Mouse (Mus musculus) embryonic facial prominence, embryonic 14.5 days (tissue): ENCODE measurements around the gene Crygc. TPM values are rescaled to one million over a fixed set of nuclear protein-coding genes. Genes with fewer than 3 reads are reported as not detected.
"Not testable (repeated sequence)": the region's sequence is repeated elsewhere in the genome, so short reads cannot be mapped to it uniquely, and the experiment has no call there.

Experiments
- ATAC-seq: fragments of 200-750 bp; cut with Nextera tagmentation; 2 replicates; pipeline ENCODE4 v1.8.0; 2017; ENCODE audit warnings: low read depth, moderate number of reproducible peaks, moderate TSS enrichment
- DNase-seq: peaks from one replicate; pipeline ENCODE4 v3.0.0-alpha.2; 2015; ENCODE audit warnings: low spot score
- H3K27ac ChIP-seq: fragments of 300-500 bp; sonication (generic); replicated peaks from 2 replicates; pipeline ENCODE4 v1.5.1; 2014; ENCODE audit warnings: low read depth, mild to moderate bottlenecking, low read length, moderate library complexity
- H3K27me3 ChIP-seq: fragments of 300-500 bp; sonication (generic); replicated peaks from 2 replicates; pipeline ENCODE4 v1.6.1; 2014; ENCODE audit warnings: low read length; ENCODE audit not compliant: control insufficient read depth, insufficient read depth
- H3K36me3 ChIP-seq: fragments of 300-500 bp; sonication (generic); 2 replicates; pipeline ENCODE4 v1.6.1; 2014; ENCODE audit warnings: low read length, mixed read lengths; ENCODE audit not compliant: control insufficient read depth, insufficient read depth
- H3K4me1 ChIP-seq: fragments of 300-500 bp; sonication (generic); 2 replicates; pipeline ENCODE4 v1.6.1; 2014; ENCODE audit warnings: antibody characterized with exemption, low read length; ENCODE audit not compliant: control insufficient read depth, insufficient read depth
- H3K4me2 ChIP-seq: fragments of 300-500 bp; sonication (generic); 2 replicates; pipeline ENCODE4 v1.6.1; 2014; ENCODE audit warnings: low read depth, mild to moderate bottlenecking, low read length, moderate library complexity, mixed read lengths
- H3K4me3 ChIP-seq: fragments of 300-500 bp; sonication (generic); 2 replicates; pipeline ENCODE4 v1.5.1; 2014; ENCODE audit warnings: low read depth, mild to moderate bottlenecking, low read length
- H3K9ac ChIP-seq: fragments of 300-500 bp; sonication (generic); 2 replicates; pipeline ENCODE4 v1.6.1; 2014; ENCODE audit warnings: low read depth, mild to moderate bottlenecking, low read length, moderate library complexity, mixed read lengths
- H3K9me3 ChIP-seq: fragments of 300-500 bp; sonication (generic); 2 replicates; pipeline ENCODE4 v1.6.1; 2016; ENCODE audit warnings: low read length; ENCODE audit not compliant: control insufficient read depth
- WGBS: fragments of 180-500 bp; shearing (Covaris S2); extraction: QIAGEN DNeasy Blood & Tissue Kit; methylation state at CpG from one replicate; pipeline ENCODE4 v1.1.7; 2014; 5-methylcytosine and 5-hydroxymethylcytosine counted together
- polyA plus RNA-seq: library from polyadenylated mRNA; unstranded; fragments of >200 nt; fragmentation: Nextera tagmentation; extraction: Ambion mirVana; gene quantifications from 2 replicates; pipeline ENCODE4 v1.2.1, GENCODE M21; 2014

Crygc gene
- polyA plus RNA-seq, 1 experiment from 2014 or later, result not detected

DNA sequence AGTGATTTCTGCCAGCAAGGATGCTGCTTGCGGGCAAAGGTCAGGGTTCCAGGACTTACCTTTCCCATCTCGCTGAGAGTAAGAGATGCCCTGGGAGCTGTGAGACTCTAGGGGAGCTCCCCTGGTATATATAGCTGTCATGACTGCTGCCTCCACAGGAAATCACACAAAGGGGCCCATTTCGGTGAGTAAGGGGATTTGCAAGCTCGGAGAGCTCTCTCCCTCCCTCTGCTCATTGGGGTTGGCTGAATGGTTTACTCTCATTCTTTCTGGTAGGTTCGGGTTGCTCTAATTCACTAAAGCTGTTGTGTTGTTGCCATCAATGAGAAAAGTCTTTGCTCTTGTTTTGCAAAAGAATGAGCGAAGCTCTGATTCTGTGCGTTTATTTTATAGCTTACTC is 8.7 kb upstream of the Crygc start, which contains the start of gene Crygb:
Gene Crygb (minus strand): TSS at position 101 of the 400 bp plus-strand sequence.
- ATAC-seq (no peak), DNase-seq (peak; percentile 12)
- Histone ChIP-seq H3K36me3 (no peaks in the 10 kb centered on the region), H3K9me3 (peaks cover 6% of the 10 kb centered on the region; the same call in 1 of the 2 replicates), H3K4me2 (no peak within 1 kb of the TSS), H3K4me3 (no peak within 1 kb of the TSS), H3K27me3 (no peaks in the 10 kb centered on the region), H3K4me1 (peaks cover 3% of the 10 kb centered on the region; the same call in 1 of the 2 replicates), H3K27ac (no peak within 1 kb of the TSS), H3K9ac (no peak within 1 kb of the TSS)
- 32% methylated on average over 7 of the region's 7 CpGs for WGBS

GRCm38 (mm10) chr1:65075607-65076006 is 2.1 kb upstream of the Crygc start:
- Histone ChIP-seq H3K27me3 (no peaks in the 10 kb centered on the region), H3K4me3 (no peak overlapping the region), H3K4me1 (no peaks in the 10 kb centered on the region), H3K9ac (no peak overlapping the region), H3K4me2 (no peak overlapping the region), H3K36me3 (no peaks in the 10 kb centered on the region), H3K27ac (no peak overlapping the region), H3K9me3 (peaks cover 6% of the 10 kb centered on the region; the same call in 1 of the 2 replicates)
- DNase-seq (peak; percentile 16), ATAC-seq (no peak)
- WGBS, result 13% methylated on average over 5 of the region's 5 CpGs

- H3K4me3 ChIP-seq, result no peak overlapping the region
- no peak overlapping the region for H3K4me2 ChIP-seq
- H3K36me3 ChIP-seq, result no peaks in the 10 kb centered on the region
- no peak for DNase-seq
- no peak overlapping the region for H3K27ac ChIP-seq
- no peaks in the 10 kb centered on the region for H3K9me3 ChIP-seq
- no peaks in the 10 kb centered on the region for H3K4me1 ChIP-seq
- no peak for ATAC-seq
- H3K27me3 ChIP-seq, result no peaks in the 10 kb centered on the region
- H3K9ac ChIP-seq, result no peak overlapping the region
Measured at GRCm38 (mm10) chr1:65067842-65068241, 5.6 kb downstream of the Crygc start.

- WGBS, result 83% methylated on average over 15 of the region's 15 CpGs
- no peaks in the 10 kb centered on the region for H3K27me3 ChIP-seq
- H3K9me3 ChIP-seq, result no peaks in the 10 kb centered on the region
- no peaks in the 10 kb centered on the region for H3K4me1 ChIP-seq
- no peak overlapping the region for H3K27ac ChIP-seq
- H3K9ac ChIP-seq, result no peak overlapping the region
- no peak for ATAC-seq
- DNase-seq, result no peak
- no peak overlapping the region for H3K4me2 ChIP-seq
- no peak overlapping the region for H3K4me3 ChIP-seq
- no peaks in the 10 kb centered on the region for H3K36me3 ChIP-seq
Measured at GRCm38 (mm10) chr1:65064201-65064600, 9.3 kb downstream of the Crygc start.

DNA sequence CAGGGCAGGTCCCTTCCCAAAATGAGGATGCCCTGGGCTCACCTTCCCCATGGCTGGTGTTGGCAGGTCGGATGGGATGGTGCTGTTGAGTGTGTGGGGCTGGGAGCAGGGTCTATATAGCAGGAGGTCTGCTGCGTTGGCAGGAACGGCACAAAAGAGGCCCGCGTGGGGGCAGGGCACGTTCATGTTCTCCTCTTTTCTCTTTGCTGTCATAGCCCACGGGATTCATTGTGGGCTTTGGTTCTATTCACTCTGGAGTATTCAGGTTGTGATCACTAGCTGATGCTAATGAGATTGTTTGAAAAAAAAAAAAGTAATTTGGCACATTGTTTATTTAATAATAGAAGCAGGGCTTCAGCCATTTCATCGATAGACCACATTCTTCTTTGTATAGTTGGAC is 10.1 kb downstream of the Crygc start, which contains the start of gene Crygd:
Gene Crygd (minus strand): TSS at position 101 of the 400 bp plus-strand sequence.
- H3K4me3 ChIP-seq, result no peak within 1 kb of the TSS
- ATAC-seq (no peak), DNase-seq (no peak)
- H3K27ac ChIP-seq, result no peak within 1 kb of the TSS
- H3K9me3 ChIP-seq, result no peaks in the 10 kb centered on the region
- 88% methylated on average over 8 of the region's 8 CpGs for WGBS
- no peak within 1 kb of the TSS for H3K4me2 ChIP-seq
- H3K36me3 ChIP-seq, result no peaks in the 10 kb centered on the region
- H3K9ac ChIP-seq, result no peak within 1 kb of the TSS
- no peaks in the 10 kb centered on the region for H3K27me3 ChIP-seq
- no peaks in the 10 kb centered on the region for H3K4me1 ChIP-seq

- ATAC-seq, result no peak
- H3K4me2 ChIP-seq, result no peak overlapping the region
- WGBS, result 27% methylated on average over 2 of the region's 2 CpGs
- no peaks in the 10 kb centered on the region for H3K36me3 ChIP-seq
- H3K27ac ChIP-seq, result no peak overlapping the region
- no peaks in the 10 kb centered on the region for H3K9me3 ChIP-seq
- H3K9ac ChIP-seq, result no peak overlapping the region
- no peaks in the 10 kb centered on the region for H3K4me1 ChIP-seq
- H3K27me3 ChIP-seq, result no peaks in the 10 kb centered on the region
- no peak overlapping the region for H3K4me3 ChIP-seq
- DNase-seq, result no peak
Measured at GRCm38 (mm10) chr1:65052140-65052539, 21.3 kb downstream of the Crygc start.

DNA sequence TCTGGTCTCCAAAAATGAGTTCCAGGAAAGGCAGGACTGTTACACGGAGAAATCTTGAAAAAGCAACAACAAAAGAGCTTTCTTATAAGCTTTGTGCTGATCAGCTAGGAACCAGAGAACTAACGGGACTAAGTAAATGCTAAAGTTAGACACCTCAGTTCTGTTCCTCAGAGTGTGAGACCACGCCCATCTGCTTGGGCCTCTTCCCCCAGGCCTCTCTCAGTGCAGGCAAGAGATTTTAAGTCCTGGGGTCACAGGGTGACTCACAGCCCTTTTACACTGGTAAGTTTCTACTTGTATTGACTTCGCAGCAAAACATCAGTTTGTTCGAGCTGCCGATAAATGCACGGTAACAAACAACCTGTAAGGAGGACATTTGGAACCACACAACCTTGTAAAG is 21.8 kb downstream of the Crygc start:
- no peaks in the 10 kb centered on the region for H3K9me3 ChIP-seq
- ATAC-seq (no peak), DNase-seq (no peak)
- H3K4me2 ChIP-seq, result no peak overlapping the region
- whole genome bisulfite sequencing, result 63% methylated on average over 7 of the region's 7 CpGs
- H3K27me3 ChIP-seq, result no peaks in the 10 kb centered on the region
- no peaks in the 10 kb centered on the region for H3K4me1 ChIP-seq
- H3K27ac ChIP-seq, result no peak overlapping the region
- no peak overlapping the region for H3K4me3 ChIP-seq
- H3K36me3 ChIP-seq, result no peaks in the 10 kb centered on the region
- H3K9ac ChIP-seq, result no peak overlapping the region

GRCm38 (mm10) chr1:65050952-65051351 is 22.5 kb downstream of the Crygc start, which contains the start of gene Cryge:
Cryge (minus strand) TSS chr1:65051149.
- H3K4me3 ChIP-seq, ATAC-seq, H3K27ac ChIP-seq, H3K9me3 ChIP-seq, H3K36me3 ChIP-seq, H3K9ac ChIP-seq, H3K27me3 ChIP-seq, DNase-seq, H3K4me2 ChIP-seq, H3K4me1 ChIP-seq: not testable (repeated sequence)
- 70% methylated on average over 8 of the region's 12 CpGs for WGBS

- H3K4me1 ChIP-seq, result no peaks in the 10 kb centered on the region
- no peak overlapping the region for H3K9ac ChIP-seq
- peak; percentile 79 for ATAC-seq
- DNase-seq, result peak; percentile 62
- H3K4me3 ChIP-seq, result no peak overlapping the region
- no peaks in the 10 kb centered on the region for H3K36me3 ChIP-seq
- no peak overlapping the region for H3K27ac ChIP-seq
- no peaks in the 10 kb centered on the region for H3K27me3 ChIP-seq
- H3K9me3 ChIP-seq, result no peaks in the 10 kb centered on the region
- no peak overlapping the region for H3K4me2 ChIP-seq
- WGBS, result 34% methylated on average over 12 of the region's 12 CpGs
Measured at GRCm38 (mm10) chr1:65048781-65049180, 24.7 kb downstream of the Crygc start.
